ENCODE assay signal across 8 mouse cellular contexts in genomic region chr3:33308212-33308611, GRCm38 (mm10).
DNase-seq lines count a peak whose midpoint lies in the region; ATAC-seq and TF ChIP-seq lines count a peak whose summit lies in the region.

No protein-coding gene starts in this region.

- H3K9me3 ChIP-seq in forebrain, embryonic 13.5 days (replicated peaks) = no peaks in the 10 kb centered on the region
- H3K9me3 ChIP-seq in forebrain, embryonic 15.5 days = no peaks in the 10 kb centered on the region
- no peaks in the 10 kb centered on the region for H3K9me3 ChIP-seq in limb, embryonic 14.5 days (ENCODE audit: control insufficient read depth, low read length)

- H3K4me2 ChIP-seq in forebrain, embryonic 13.5 days = no peak overlapping the region
- H3K4me2 ChIP-seq in forebrain, embryonic 15.5 days (replicated peaks) = no peak overlapping the region
- no peak overlapping the region for H3K4me2 ChIP-seq in limb, embryonic 14.5 days (replicated peaks; ENCODE audit: low read depth, low read length, severe bottlenecking)

- no peak overlapping the region for H3K9ac ChIP-seq in forebrain, embryonic 13.5 days
- no peak overlapping the region for H3K9ac ChIP-seq in forebrain, embryonic 15.5 days (replicated peaks)
- no peak overlapping the region for H3K9ac ChIP-seq in limb, embryonic 14.5 days (ENCODE audit: low read depth, low read length, severe bottlenecking)

- no peaks in the 10 kb centered on the region for H3K4me1 ChIP-seq in forebrain, embryonic 13.5 days
- H3K4me1 ChIP-seq in forebrain, embryonic 15.5 days = no peaks in the 10 kb centered on the region
- H3K4me1 ChIP-seq in limb, embryonic 14.5 days (ENCODE audit: control insufficient read depth, insufficient read depth, low read length) = no peaks in the 10 kb centered on the region

- TF ChIP-seq CTCF in left cerebral cortex, adult 2 months (IDR thresholded peaks at IDR 0.05) = peak; percentile 71

- intact Hi-C loops in left cerebral cortex, adult 2 months (cut with DNase I) = loop anchor here (2.0 to 10.0 kb wide), 6 partner anchors 25 to 484 kb away; no protein-coding TSS in a partner anchor

- 0 out of 2 replicates have a peak, but pooled peaks have one; percentile 20 for ATAC-seq in forebrain, embryonic 13.5 days
- ATAC-seq in forebrain, embryonic 15.5 days (replicated peaks) = no peak
- ATAC-seq in limb, embryonic 14.5 days (ENCODE audit: low FRiP score, low read depth) = no peak

- H3K36me3 ChIP-seq in forebrain, embryonic 13.5 days (ENCODE audit: poor library complexity, severe bottlenecking) = no peaks in the 10 kb centered on the region
- H3K36me3 ChIP-seq in forebrain, embryonic 15.5 days = no peaks in the 10 kb centered on the region
- no peaks in the 10 kb centered on the region for H3K36me3 ChIP-seq in limb, embryonic 14.5 days (ENCODE audit: control insufficient read depth, insufficient read depth, low read length)

- no peak overlapping the region for H3K4me3 ChIP-seq in forebrain, embryonic 13.5 days
- H3K4me3 ChIP-seq in forebrain, embryonic 15.5 days = no peak overlapping the region
- no peak overlapping the region for H3K4me3 ChIP-seq in left cerebral cortex, adult 2 months
- H3K4me3 ChIP-seq in limb, embryonic 14.5 days (replicated peaks; ENCODE audit: low read length) = no peak overlapping the region

- TF ChIP-seq POLR2A in limb, embryonic 14.5 days (IDR thresholded peaks at IDR 0.05; ENCODE audit: borderline replicate concordance, extremely low read depth, insufficient read depth, insufficient read length) = no peak

- H3K27me3 ChIP-seq in forebrain, embryonic 13.5 days = no peaks in the 10 kb centered on the region
- H3K27me3 ChIP-seq in forebrain, embryonic 15.5 days = no peaks in the 10 kb centered on the region
- H3K27me3 ChIP-seq in limb, embryonic 14.5 days (ENCODE audit: control insufficient read depth, insufficient read depth, low read length) = no peaks in the 10 kb centered on the region

- H3K27ac ChIP-seq in forebrain, embryonic 13.5 days = no peak overlapping the region
- no peak overlapping the region for H3K27ac ChIP-seq in forebrain, embryonic 15.5 days (replicated peaks)
- H3K27ac ChIP-seq in left cerebral cortex, adult 2 months = no peak overlapping the region
- H3K27ac ChIP-seq in limb, embryonic 14.5 days (replicated peaks; ENCODE audit: low read depth, low read length) = no peak overlapping the region

- WGBS in forebrain, embryonic 13.5 days = 34% methylated on average over 2 of the region's 2 CpGs
- 33% methylated on average over 2 of the region's 2 CpGs for WGBS in forebrain, embryonic 15.5 days
- WGBS in limb, embryonic 14.5 days = 39% methylated on average over 2 of the region's 2 CpGs

- peak in 1 of 2 experiments; percentile 15 for DNase-seq in left cerebral cortex, adult 2 months (ENCODE audit: extremely low spot score in 1 of 2, low spot score in 2 of 2)
- no peak for DNase-seq in left cerebral cortex, adult 11 months (ENCODE audit: low spot score)
- peak; percentile 25 for DNase-seq in adrenal gland, adult 2 months
- DNase-seq in limb, embryonic 14.5 days (ENCODE audit: low spot score) = peak; percentile 3
- DNase-seq in urinary bladder, postnatal 4 days (ENCODE audit: low spot score in 2 of 2) = no peak
- DNase-seq in left cerebral cortex, adult 8-10 months (ENCODE audit: low spot score in 2 of 2) = no peak

Comparison
In these comparisons a context has a peak if more than half of its experiments do, and no peak if none do; other contexts are left out.
1. DNase-seq: peak in adrenal gland, adult 2 months (single experiment) and limb, embryonic 14.5 days (single experiment); none in left cerebral cortex, adult 11 months (single experiment), urinary bladder, postnatal 4 days (0 of 2) and left cerebral cortex, adult 8-10 months (0 of 2).